Mouse (Mus musculus) kidney, embryonic 15.5 days (tissue): ENCODE measurements around the gene Gnl3l. TPM values are rescaled to one million over a fixed set of nuclear protein-coding genes. Genes with fewer than 3 reads are reported as not detected.

ENCODE experiments used
- ATAC-seq: fragments of 200-750 bp; cut with Nextera tagmentation; replicated peaks from 2 replicates; pipeline ENCODE4 v1.8.0; 2017; ENCODE audit warnings: moderate TSS enrichment; ENCODE audit not compliant: low FRiP score
- H3K27ac ChIP-seq: fragments of 300-500 bp; sonication (generic); 2 replicates; pipeline ENCODE4 v1.5.1; 2015; ENCODE audit warnings: mild to moderate bottlenecking, inconsistent platforms
- H3K27me3 ChIP-seq: fragments of 300-500 bp; sonication (generic); 2 replicates; pipeline ENCODE4 v1.6.1; 2015; ENCODE audit warnings: inconsistent platforms
- H3K36me3 ChIP-seq: fragments of 300-500 bp; sonication (generic); 2 replicates; pipeline ENCODE4 v1.6.1; 2015; ENCODE audit warnings: inconsistent platforms
- H3K4me1 ChIP-seq: fragments of 300-500 bp; sonication (generic); 2 replicates; pipeline ENCODE4 v1.6.1; 2015; ENCODE audit warnings: inconsistent platforms
- H3K4me2 ChIP-seq: fragments of 300-500 bp; sonication (generic); 2 replicates; pipeline ENCODE4 v1.6.1; 2015; ENCODE audit warnings: moderate library complexity, mild to moderate bottlenecking, inconsistent platforms
- H3K4me3 ChIP-seq: fragments of 300-500 bp; sonication (generic); replicated peaks from 2 replicates; pipeline ENCODE4 v1.5.1; 2015; ENCODE audit warnings: mild to moderate bottlenecking, inconsistent platforms
- H3K9ac ChIP-seq: fragments of 300-500 bp; sonication (generic); 2 replicates; pipeline ENCODE4 v1.6.1; 2015; ENCODE audit warnings: mild to moderate bottlenecking, inconsistent platforms
- H3K9me3 ChIP-seq: fragments of 300-500 bp; sonication (generic); replicated peaks from 2 replicates; pipeline ENCODE4 v1.6.1; 2016; ENCODE audit warnings: inconsistent platforms
- WGBS: fragments of 180-500 bp; shearing (Covaris S2); methylation state at CpG from one replicate; pipeline ENCODE4 v1.1.7; 2015; ENCODE audit warnings: mixed read lengths; 5-methylcytosine and 5-hydroxymethylcytosine counted together
- polyA plus RNA-seq: library from polyadenylated mRNA; unstranded; fragments of >200 nt; fragmentation: Nextera tagmentation; extraction: Ambion mirVana; gene quantifications from 2 replicates; pipeline ENCODE4 v1.2.1, GENCODE M21; 2015

The Gnl3l gene
- polyA plus RNA-seq: 30.4 and 31.2 TPM in 2 replicates

- Histone ChIP-seq H3K4me3 (peak within 1 kb of the TSS; percentile 54), H3K4me2 (peak within 1 kb of the TSS; percentile 58), H3K9ac (peak within 1 kb of the TSS; percentile 38), H3K27ac (peak within 1 kb of the TSS; percentile 85), H3K9me3 (no peaks in the 10 kb centered on the region), H3K27me3 (peaks cover 12% of the 10 kb centered on the region; the same call in 1 of the 2 replicates), H3K36me3 (peaks cover 12% of the 10 kb centered on the region), H3K4me1 (peaks cover 5% of the 10 kb centered on the region)
- ATAC-seq: peak; percentile 98
- WGBS: 21% methylated on average over 43 of the region's 43 CpGs
Observed at GRCm38 (mm10) chrX:151016938-151017877, at the start of gene Gnl3l. Gnl3l (minus strand) TSS chrX:151017322.

GRCm38 (mm10) chrX:151066071-151066666, 49.0 kb upstream of the Gnl3l start:
- no peak overlapping the region for H3K4me2 ChIP-seq
- peaks cover 17% of the 10 kb centered on the region for H3K27me3 ChIP-seq
- no peaks in the 10 kb centered on the region for H3K9me3 ChIP-seq
- no peak overlapping the region for H3K27ac ChIP-seq
- H3K36me3 ChIP-seq: peaks cover 39% of the 10 kb centered on the region
- H3K4me3 ChIP-seq: no peak overlapping the region
- 65% methylated on average over 7 of the region's 7 CpGs for WGBS
- no peaks in the 10 kb centered on the region for H3K4me1 ChIP-seq
- no peak overlapping the region for H3K9ac ChIP-seq
- ATAC-seq: no peak

GRCm38 (mm10) chrX:151061615-151062299, 44.6 kb upstream of the Gnl3l start:
- Histone ChIP-seq H3K36me3 (peaks cover 2% of the 10 kb centered on the region), H3K27ac (no peak overlapping the region), H3K4me3 (no peak overlapping the region), H3K4me1 (no peaks in the 10 kb centered on the region), H3K27me3 (peaks cover 14% of the 10 kb centered on the region), H3K9me3 (no peaks in the 10 kb centered on the region), H3K4me2 (no peak overlapping the region), H3K9ac (no peak overlapping the region)
- ATAC-seq: no peak
- WGBS: 63% methylated on average over 3 of the region's 3 CpGs

GRCm38 (mm10) chrX:151059346-151059745, 42.2 kb upstream of the Gnl3l start:
- no peak overlapping the region for H3K4me2 ChIP-seq
- WGBS: 79% methylated on average over 1 of the region's 1 CpGs
- H3K36me3 ChIP-seq: no peaks in the 10 kb centered on the region
- ATAC-seq: no peak
- H3K9ac ChIP-seq: no peak overlapping the region
- H3K9me3 ChIP-seq: no peaks in the 10 kb centered on the region
- no peak overlapping the region for H3K27ac ChIP-seq
- H3K4me3 ChIP-seq: no peak overlapping the region
- H3K27me3 ChIP-seq: peaks cover 14% of the 10 kb centered on the region
- peaks cover 9% of the 10 kb centered on the region for H3K4me1 ChIP-seq

- no peak overlapping the region for H3K4me3 ChIP-seq
- H3K9me3 ChIP-seq: no peaks in the 10 kb centered on the region
- H3K4me1 ChIP-seq: peaks cover 17% of the 10 kb centered on the region
- H3K27ac ChIP-seq: peak overlapping the region; percentile 18; the same call in 1 of the 2 replicates
- H3K9ac ChIP-seq: no peak overlapping the region
- no peak overlapping the region for H3K4me2 ChIP-seq
- WGBS: 29% methylated on average over 1 of the region's 1 CpGs
- peak; percentile 84 for ATAC-seq
- H3K27me3 ChIP-seq: peaks cover 9% of the 10 kb centered on the region
- no peaks in the 10 kb centered on the region for H3K36me3 ChIP-seq
Observed at GRCm38 (mm10) chrX:151055559-151055958, 38.4 kb upstream of the Gnl3l start.

- Histone ChIP-seq H3K36me3 (no peaks in the 10 kb centered on the region), H3K4me1 (peaks cover 24% of the 10 kb centered on the region), H3K4me3 (no peak overlapping the region), H3K27me3 (peaks cover 8% of the 10 kb centered on the region), H3K9me3 (no peaks in the 10 kb centered on the region), H3K9ac (no peak overlapping the region), H3K4me2 (peak overlapping the region; percentile 23; the same call in 1 of the 2 replicates), H3K27ac (peak overlapping the region; percentile 72)
- peak; percentile 15; the same call in 1 of the 2 replicates for ATAC-seq
- WGBS: 44% methylated on average over 5 of the region's 6 CpGs
Observed at GRCm38 (mm10) chrX:151054489-151054888, 37.4 kb upstream of the Gnl3l start.

- Histone ChIP-seq H3K4me2 (peak overlapping the region; percentile 64; the same call in 1 of the 2 replicates), H3K27me3 (peaks cover 4% of the 10 kb centered on the region; the same call in 1 of the 2 replicates), H3K4me3 (no peak overlapping the region), H3K36me3 (no peaks in the 10 kb centered on the region), H3K27ac (no peak overlapping the region), H3K4me1 (peaks cover 33% of the 10 kb centered on the region), H3K9ac (no peak overlapping the region), H3K9me3 (no peaks in the 10 kb centered on the region)
- ATAC-seq: no peak
- 72% methylated on average over 7 of the region's 7 CpGs for WGBS
Observed at GRCm38 (mm10) chrX:151050337-151050736, 33.2 kb upstream of the Gnl3l start.

GRCm38 (mm10) chrX:151049661-151050215, 32.6 kb upstream of the Gnl3l start:
- ATAC-seq: no peak
- no peaks in the 10 kb centered on the region for H3K9me3 ChIP-seq
- H3K4me1 ChIP-seq: peaks cover 29% of the 10 kb centered on the region
- H3K27ac ChIP-seq: no peak overlapping the region
- H3K36me3 ChIP-seq: no peaks in the 10 kb centered on the region
- H3K27me3 ChIP-seq: 0 out of 2 replicates have a peak, but pooled peaks cover 4% of the 10 kb centered on the region
- H3K9ac ChIP-seq: no peak overlapping the region
- no peak overlapping the region for H3K4me3 ChIP-seq
- peak overlapping the region; percentile 64 for H3K4me2 ChIP-seq
- WGBS: 46% methylated on average over 8 of the region's 8 CpGs

- Histone ChIP-seq H3K4me2 (peak overlapping the region; percentile 64), H3K9ac (peak overlapping the region; percentile 79), H3K4me3 (peak overlapping the region; percentile 71), H3K27me3 (no peaks in the 10 kb centered on the region), H3K9me3 (no peaks in the 10 kb centered on the region), H3K36me3 (no peaks in the 10 kb centered on the region), H3K27ac (peak overlapping the region; percentile 95), H3K4me1 (peaks cover 18% of the 10 kb centered on the region)
- peak; percentile 46 for ATAC-seq
- 19% methylated on average over 52 of the region's 56 CpGs for WGBS
Observed at GRCm38 (mm10) chrX:151047431-151048058, 30.4 kb upstream of the Gnl3l start.

GRCm38 (mm10) chrX:151046777-151047430, 29.8 kb upstream of the Gnl3l start:
- H3K9ac ChIP-seq: peak overlapping the region; percentile 79

More at GRCm38 (mm10) chrX:151046777-151047430, 29.8 kb upstream of the Gnl3l start:
- peak; percentile 91 for ATAC-seq
- no peaks in the 10 kb centered on the region for H3K27me3 ChIP-seq
- H3K4me1 ChIP-seq: peaks cover 18% of the 10 kb centered on the region
- H3K9me3 ChIP-seq: no peaks in the 10 kb centered on the region
- peak overlapping the region; percentile 71 for H3K4me3 ChIP-seq
- H3K36me3 ChIP-seq: no peaks in the 10 kb centered on the region
- H3K4me2 ChIP-seq: peak overlapping the region; percentile 64
- WGBS: 29% methylated on average over 54 of the region's 62 CpGs
- peak overlapping the region; percentile 95 for H3K27ac ChIP-seq
